Mouse (Mus musculus): ENCODE data around the gene Tmem151a.
A peak's percentile ranks its signal among the peaks of the same experiment; 100 is the strongest.

Gene Tmem151a

GRCm38 (mm10) chr19:5040862-5041523 lies 44.3 kb downstream of the Tmem151a start, which contains the start of gene Brms1:
Gene Brms1, plus strand, starts transcription at chr19:5041354.
- DNase-seq = peak; percentile 88

GRCm38 (mm10) chr19:5039301-5040114 lies 45.8 kb downstream of the Tmem151a start:
- peak; percentile 34 for DNase-seq

- DNase-seq = peak; percentile 90
Measured at GRCm38 (mm10) chr19:5038709-5039156, 46.6 kb downstream of the Tmem151a start, which contains the start of the genes B4gat1 and AC124502.3. Gene B4gat1, plus strand, starts transcription at chr19:5038826. Gene AC124502.3, plus strand, starts transcription at chr19:5038891.

DNA sequence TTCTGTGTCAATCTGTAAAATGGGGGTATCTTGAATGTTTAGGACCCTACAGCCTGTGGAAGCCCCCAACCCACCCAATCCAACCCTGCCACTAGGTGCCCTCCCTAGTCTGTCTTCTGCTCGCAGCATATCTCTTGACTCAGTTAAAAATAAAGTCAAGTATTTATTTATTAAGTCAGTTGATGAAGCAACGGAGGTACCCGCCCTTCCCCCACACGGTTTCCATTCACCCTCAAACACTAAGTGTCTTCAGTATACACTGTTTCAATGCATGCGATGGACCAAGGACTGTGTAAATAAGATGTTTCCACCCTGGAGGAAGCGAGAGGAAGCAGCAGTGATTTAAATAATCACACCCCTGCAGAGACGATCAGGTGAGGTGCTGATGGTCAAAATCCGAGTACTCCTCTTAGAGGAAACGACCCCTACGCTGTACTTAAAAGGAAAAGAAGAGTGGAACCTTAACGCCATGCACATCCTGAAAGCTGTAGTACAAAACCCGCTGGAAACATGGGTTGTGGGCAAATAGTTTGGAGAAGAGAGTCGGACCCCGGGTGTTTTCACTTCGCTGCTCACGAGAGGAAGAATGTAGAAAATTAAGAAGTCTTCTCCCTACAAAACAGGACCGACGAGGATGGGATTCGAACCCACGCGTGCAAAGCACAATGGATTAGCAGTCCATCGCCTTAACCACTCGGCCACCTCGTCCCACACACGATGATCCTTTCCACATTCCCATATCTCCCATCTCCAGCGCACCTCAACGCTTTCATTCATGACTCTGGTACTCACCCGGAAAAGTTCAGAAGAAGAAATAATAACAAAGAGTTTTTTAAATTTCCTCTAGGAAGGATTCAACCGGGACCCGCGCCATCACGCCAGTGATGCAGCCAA lies 47.4 kb downstream of the Tmem151a start:
- peak; percentile 82 for DNase-seq

DNA sequence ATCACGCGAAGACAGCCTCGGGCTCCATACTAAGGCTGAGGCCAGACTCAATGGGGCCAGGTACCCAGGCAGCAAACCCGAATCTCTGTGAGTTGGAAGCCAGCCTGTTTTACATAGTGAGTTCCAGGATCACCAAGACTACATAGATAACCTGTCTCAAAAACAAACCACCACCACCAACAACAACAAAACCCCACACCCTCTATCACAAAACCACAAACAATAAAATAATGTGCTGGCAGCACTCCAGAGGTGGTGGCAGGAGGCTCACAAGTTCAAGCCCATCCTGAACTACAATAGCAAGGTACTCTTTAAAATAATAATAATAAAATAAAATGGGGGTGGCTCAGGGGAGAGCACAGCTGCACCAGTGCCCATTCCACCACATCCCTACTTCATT lies 48.8 kb downstream of the Tmem151a start:
- no peak for DNase-seq

DNA sequence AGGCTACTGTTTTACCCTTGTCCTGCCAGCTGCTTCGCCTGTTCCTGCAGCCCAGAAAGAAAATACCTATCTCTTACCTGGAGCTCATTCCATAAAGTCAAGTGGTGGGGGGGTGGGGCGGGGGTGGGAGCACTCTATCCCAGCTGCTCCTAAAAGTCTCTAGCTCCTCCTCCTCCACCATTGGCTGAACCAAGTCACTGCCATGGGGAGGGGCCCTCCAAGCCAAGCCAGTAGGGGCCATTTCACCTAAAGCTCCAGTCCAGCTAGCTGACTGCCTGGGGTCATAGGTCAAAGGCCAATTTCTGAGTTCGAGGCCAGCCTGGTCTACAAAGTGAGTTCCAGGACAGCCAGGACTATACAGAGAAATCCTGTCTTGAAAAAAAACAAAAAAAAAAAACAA lies 52.6 kb downstream of the Tmem151a start:
- no peak for DNase-seq

DNA sequence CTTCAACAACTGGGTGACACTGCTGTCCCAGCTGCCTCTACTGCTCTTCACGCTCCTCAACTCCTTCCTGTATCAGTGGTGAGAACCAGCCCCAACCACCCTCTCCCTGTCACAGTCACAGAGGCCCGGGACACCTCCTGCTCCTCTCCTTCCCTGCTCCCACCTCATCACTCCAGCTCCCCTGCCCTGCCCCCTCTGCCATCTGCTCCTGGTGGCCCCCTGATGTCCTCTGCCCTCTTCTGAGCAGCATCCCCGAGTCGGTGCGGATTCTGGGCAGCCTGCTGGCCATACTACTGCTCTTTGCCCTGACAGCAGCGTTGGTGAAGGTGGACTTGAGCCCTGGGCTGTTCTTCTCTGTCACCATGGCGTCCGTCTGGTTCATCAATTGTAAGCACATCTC lies 59.2 kb downstream of the Tmem151a start:
- DNase-seq = no peak

- peak; percentile 84 for DNase-seq
Measured at GRCm38 (mm10) chr19:5023621-5024479, 61.5 kb downstream of the Tmem151a start, which contains the start of gene Slc29a2. Gene Slc29a2, plus strand, starts transcription at chr19:5023860.

- DNase-seq = no peak
Measured at GRCm38 (mm10) chr19:5021416-5021815, 63.9 kb downstream of the Tmem151a start.
